In genomic region chr14:117854498-117854897, GRCm38 (mm10) we compare ENCODE assay signal across 19 mouse cellular contexts.
"Had no signal": no experiment of that assay in that cellular context is flagged by ENCODE, and none has a peak within 500 bp of the region (broad histone marks: within the 10 kb centered on the region; RNA-seq: fewer than 3 reads in every experiment).

No protein-coding gene starts in this region.

- H3K27me3 ChIP-seq: limb, embryonic 13.5 days; liver, embryonic 12.5 days; liver, embryonic 15.5 days; lung, embryonic 15.5 days; midbrain, embryonic 15.5 days; stomach, embryonic 15.5 days had no signal

- H3K9me3 ChIP-seq: limb, embryonic 10.5 days; limb, embryonic 13.5 days; liver, embryonic 15.5 days; lung, embryonic 15.5 days; midbrain, embryonic 10.5 days; midbrain, embryonic 15.5 days; stomach, embryonic 15.5 days had no signal

- DNase-seq: kidney, adult 18-20 months; kidney, adult 9 months; kidney, postnatal 14 days; kidney, postnatal 4 days; liver; lung, adult 18-20 months; lung, postnatal 10 days; lung, postnatal 36 days; right cerebral cortex, postnatal 25 days; spleen, adult 18-20 months; thymus, postnatal 25 days had no signal

- H3K4me2 ChIP-seq: limb, embryonic 13.5 days; liver, embryonic 12.5 days; liver, embryonic 15.5 days; lung, embryonic 15.5 days; midbrain, embryonic 15.5 days; stomach, embryonic 15.5 days had no signal

- ATAC-seq: liver, embryonic 12.5 days; midbrain, embryonic 15.5 days had no signal

- H3K27ac ChIP-seq: limb, embryonic 10.5 days; limb, embryonic 13.5 days; liver, embryonic 12.5 days; liver, embryonic 15.5 days; lung, embryonic 15.5 days; midbrain, embryonic 10.5 days; midbrain, embryonic 15.5 days; stomach, embryonic 15.5 days had no signal

- H3K36me3 ChIP-seq: limb, embryonic 10.5 days; limb, embryonic 13.5 days; liver, embryonic 12.5 days; liver, embryonic 15.5 days; lung, embryonic 15.5 days; midbrain, embryonic 10.5 days; midbrain, embryonic 15.5 days; stomach, embryonic 15.5 days had no signal

- H3K4me1 ChIP-seq: limb, embryonic 10.5 days; limb, embryonic 13.5 days; liver, embryonic 12.5 days; liver, embryonic 15.5 days; lung, embryonic 15.5 days; midbrain, embryonic 10.5 days; midbrain, embryonic 15.5 days; stomach, embryonic 15.5 days had no signal

- H3K4me3 ChIP-seq: limb, embryonic 10.5 days; limb, embryonic 13.5 days; liver, embryonic 12.5 days; liver, embryonic 15.5 days; lung, embryonic 15.5 days; midbrain, embryonic 10.5 days; midbrain, embryonic 15.5 days; stomach, embryonic 15.5 days had no signal

- H3K9ac ChIP-seq: limb, embryonic 13.5 days; liver, embryonic 12.5 days; liver, embryonic 15.5 days; lung, embryonic 15.5 days; midbrain, embryonic 15.5 days; stomach, embryonic 15.5 days had no signal
